Mouse (Mus musculus): ENCODE measurements at regions not wholly inside any gene's neighbourhood (a gene's known extent, or its start where the extent isn't known, plus 50 kb on each side); places are given as distances from the start of the nearest gene placed in this dataset. TPM values are rescaled to one million over a fixed set of nuclear protein-coding genes. Genes with fewer than 3 reads are reported as not detected.

Small RNAs in the stretch of these regions (microRNA-seq; reads per million reads assigned to microRNA genes)
- not detected for gene Gm24710

Measured in forebrain, embryonic 10.5 days (tissue).